Mouse (Mus musculus) megakaryocyte progenitor cell, adult 5-6 weeks (primary cell): ENCODE results near the gene Abcd2. TPM values are rescaled to one million over a fixed set of nuclear protein-coding genes. Genes with fewer than 3 reads are reported as not detected.
A peak's percentile ranks its signal among the peaks of the same experiment; 100 is the strongest.

Experiments
- ATAC-seq: replicated peaks from 2 replicates; pipeline ENCODE4 v1.8.0; 2016; ENCODE audit warnings: mild to moderate bottlenecking, moderate TSS enrichment, inconsistent platforms; ENCODE audit not compliant: poor library complexity
- total RNA-seq, 2 experiments: library from RNA; stranded (forward) in 1 of 2; stranded (reverse) in 1 of 2; fragments of 157-497, 149-512 nt in 1 of 2; fragments of 200-1000 nt in 1 of 2; gene quantifications; 2 replicates each; pipeline versions ENCODE4 v1.2.3 to v1.2.4; 2015 to 2017

Abcd2 gene
- total RNA-seq (2015): 31.1 and 39.5 TPM in 2 replicates
- 40.6 and 43.8 TPM in 2 replicates for total RNA-seq (2017)

DNA sequence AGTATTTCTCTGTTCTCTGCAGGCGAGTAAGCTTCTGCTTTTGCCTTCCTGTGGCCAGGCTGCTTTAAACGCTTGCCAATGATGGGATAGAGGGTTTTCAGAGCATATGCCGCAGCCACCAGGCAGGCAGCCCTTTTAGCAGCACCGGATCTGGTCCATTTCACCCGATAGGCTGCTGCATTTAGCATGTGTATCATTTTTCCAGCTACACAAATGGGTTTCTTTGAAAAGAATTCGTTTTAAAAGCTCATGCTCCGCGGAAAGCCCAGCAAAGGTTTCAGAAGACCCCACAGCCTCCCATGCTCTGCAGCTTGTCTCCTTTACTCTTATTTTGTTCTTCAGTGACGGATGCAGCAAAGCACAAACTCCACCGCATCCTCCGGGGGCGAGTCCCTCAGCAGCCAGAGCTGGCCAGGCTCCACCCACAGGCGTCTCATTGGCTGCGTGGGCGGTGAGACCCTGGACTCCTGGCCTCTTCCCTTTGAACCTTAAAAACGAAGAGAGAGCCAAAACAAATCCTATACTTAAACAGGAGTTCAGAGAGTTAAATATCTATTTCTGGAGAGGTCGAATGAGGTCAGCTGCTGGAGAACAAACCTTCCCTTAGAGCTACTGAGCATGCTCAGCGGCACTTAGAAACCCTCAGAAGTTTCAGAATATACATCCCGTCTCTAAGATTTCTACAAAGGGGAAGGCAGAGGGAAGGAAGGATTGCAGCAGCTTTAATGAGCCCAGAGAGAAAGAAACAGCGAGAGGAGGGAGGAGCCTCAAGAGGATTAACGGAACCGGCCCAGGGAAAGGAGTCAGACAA, at the start of gene Abcd2:
Gene Abcd2 (minus strand): TSS at position 388 of the 811 bp plus-strand sequence.
- ATAC-seq: peak; percentile 83

DNA sequence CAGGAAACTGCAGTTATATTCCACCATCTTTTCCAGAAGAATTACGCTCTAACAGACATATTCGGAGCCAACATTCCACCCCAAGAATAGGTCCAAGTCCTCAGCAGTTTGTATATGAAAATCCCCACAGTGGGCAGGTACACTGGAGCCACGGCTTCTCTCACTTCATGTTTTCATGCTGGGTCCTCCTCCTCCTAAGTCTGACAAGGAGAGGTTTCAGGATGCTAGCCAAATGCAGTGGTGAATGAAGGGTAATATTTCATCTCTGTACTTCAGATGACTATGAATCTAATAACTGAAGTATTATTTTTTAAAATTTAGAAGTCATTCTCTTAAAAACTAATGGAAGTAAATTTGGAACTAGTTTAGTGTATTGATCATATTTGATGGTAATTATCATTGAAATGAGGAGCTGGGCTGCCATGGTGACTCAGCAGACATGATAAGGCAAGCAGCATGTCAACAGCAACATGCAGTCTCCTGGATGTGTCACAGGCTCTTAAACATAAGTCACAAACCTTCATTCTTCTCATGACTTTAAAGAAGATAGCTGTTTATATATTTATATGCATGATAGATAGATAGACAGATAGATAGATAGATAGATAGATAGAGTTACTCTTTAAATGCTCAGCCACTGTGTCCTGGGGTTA, 49.2 kb upstream of the Abcd2 start:
- no peak for ATAC-seq

DNA sequence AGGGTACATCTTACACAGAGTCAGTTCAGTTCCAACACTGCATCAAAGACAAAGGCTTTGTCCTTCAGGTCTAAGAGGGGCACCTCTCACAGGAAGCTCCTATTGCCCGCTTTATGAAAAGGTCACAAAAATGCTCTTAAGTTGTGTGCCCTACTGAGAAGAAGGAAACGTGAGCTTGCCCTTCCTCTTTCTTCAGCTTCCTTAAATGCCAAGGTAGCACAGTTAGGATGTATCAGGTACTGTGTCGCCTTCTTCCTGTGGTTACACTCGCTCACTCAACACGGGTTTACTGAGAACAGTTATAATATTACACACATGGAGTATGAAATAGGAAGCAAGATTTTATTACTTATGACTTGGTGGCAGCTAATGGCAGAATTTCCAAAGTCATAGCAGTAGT, 45.7 kb upstream of the Abcd2 start:
- peak; percentile 82 for ATAC-seq

- no peak for ATAC-seq
These were observed 14.9 kb upstream of the Abcd2 start for GRCm38 (mm10) chr15:91206518-91206917.

DNA sequence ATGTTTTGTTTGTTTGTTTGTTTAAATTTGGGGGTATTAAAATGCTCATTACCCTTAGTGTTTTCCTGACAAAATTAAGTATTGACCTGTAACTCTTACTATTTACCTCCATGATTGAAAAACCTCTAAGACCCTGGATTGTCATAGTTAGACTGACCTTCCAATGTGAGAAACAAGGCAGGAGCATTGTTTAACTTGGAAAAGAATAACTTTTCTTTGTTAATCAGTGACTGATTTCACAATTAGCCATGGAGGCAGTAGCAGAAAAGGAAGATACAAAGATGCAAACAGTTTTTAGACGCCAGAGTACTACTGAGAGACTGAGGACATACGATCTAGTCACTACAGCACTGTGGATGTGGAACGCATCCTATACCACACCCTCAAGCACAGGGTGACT, 11.9 kb upstream of the Abcd2 start:
- ATAC-seq: no peak

DNA sequence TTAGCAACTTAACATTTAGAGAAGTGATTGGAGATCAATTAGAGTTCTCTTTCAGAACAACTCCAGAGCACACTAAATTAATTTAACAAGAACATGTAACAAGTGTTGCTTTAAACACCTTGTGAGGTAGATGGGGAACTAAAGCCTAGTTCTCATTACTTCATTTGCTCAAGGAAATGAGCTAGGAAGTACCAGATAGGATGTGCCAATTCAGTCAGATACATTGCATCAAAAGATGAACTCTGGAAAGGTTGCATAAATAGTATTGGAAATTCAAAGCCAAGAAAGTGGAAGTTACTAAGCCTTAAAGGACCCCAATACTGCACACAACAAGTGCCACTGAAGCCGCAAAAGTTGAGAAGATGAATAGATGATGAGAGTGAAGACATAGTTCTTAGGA, 10.9 kb upstream of the Abcd2 start:
- ATAC-seq: peak; percentile 90

DNA sequence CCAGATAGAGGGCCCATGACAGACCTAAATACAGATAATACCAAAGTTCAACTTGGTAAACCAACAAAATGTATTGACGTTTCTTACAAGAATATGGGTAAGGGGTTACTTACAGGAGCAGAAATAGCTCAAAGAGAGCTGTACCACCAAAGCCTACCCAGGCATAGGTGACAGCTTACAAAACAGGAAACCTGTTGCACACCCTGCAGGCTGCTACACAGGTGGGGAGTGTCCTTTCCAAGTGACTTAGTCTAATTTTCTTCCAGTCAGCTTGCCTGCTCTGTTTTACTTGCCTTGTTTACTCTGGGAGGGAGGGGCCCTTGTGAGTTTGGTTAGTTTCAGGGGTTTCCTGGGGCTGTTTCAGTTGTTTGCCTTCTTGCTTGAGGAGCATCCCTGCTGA, 9.2 kb upstream of the Abcd2 start:
- no peak; the same call in 1 of the 2 replicates for ATAC-seq

GRCm38 (mm10) chr15:91199256-91199905, 7.8 kb upstream of the Abcd2 start, which contains the start of gene CN725425:
TSS of gene CN725425 (plus strand) at chr15:91199494.
- no peak for ATAC-seq

DNA sequence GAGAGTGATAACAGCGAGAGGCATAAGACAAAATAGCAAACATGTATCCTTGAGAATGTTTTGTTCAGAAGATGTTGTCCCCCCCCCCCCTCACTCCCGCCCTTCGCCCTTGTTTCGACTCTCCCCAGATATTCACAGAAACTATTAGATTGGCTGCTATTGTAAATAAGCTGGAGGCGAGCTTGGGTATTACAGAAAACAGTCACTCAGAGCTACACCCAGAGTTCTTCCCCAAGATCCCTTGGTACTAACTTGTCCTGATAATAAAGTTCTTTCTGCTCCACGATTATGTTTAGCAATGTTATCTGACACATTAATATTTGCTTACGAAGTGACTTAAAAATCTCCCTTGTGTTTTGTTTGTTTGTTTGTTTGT, 612 bp upstream of the Abcd2 start:
- peak; percentile 25 for ATAC-seq

DNA sequence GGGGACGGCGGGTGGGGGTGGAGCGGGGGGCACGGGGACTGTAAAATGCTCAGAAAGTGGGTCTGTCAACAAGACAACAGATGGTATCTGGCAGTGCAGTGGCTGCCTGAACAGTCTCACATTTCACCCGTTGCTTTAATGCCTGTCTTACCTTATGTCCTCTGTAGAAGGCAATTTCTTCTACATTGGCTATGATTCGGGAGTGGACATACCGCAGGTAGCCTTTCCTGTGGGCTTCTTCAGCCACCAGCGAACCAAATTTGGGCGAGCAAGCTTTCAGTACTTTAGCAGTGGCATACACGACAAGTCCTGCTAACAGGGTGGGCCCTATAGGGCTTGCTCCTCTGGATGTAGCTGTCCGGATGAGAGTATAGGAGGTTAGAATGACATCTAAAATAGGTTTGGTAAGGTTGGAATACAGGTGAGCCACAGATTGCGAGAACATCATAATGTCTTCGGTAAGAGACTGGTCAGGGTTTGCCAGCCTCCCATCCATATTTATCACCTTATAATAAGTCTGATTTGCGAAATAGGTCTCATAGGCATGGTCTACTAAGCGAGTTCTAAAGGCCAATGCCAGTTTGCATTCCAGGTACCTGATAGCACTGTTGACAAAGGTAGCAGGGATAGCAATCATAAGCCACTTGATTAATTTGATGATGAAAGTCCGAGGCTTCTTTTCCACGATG, 936 bp downstream of the Abcd2 start:
- ATAC-seq: no peak

DNA sequence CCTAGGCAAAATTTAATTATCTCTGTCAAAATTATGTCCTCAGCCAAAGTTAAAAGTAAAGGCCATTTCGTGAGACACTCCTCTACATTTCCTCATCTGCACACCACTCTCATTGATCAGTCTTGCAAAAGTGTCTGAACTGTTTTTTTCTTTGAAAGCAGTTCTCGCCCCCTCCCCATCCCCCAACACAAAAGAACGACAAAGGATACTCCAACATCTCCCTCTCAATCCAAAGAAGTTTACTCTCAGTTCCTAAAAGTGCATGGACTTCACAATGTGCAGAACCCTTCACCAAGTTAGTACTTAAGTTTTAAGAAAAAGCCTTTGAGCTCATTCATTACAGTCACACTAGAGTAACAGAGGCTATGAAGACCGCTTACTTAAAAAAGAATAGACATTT, 1.6 kb downstream of the Abcd2 start:
- no peak for ATAC-seq

GRCm38 (mm10) chr15:91186358-91186757, 5.2 kb downstream of the Abcd2 start:
- no peak for ATAC-seq

DNA sequence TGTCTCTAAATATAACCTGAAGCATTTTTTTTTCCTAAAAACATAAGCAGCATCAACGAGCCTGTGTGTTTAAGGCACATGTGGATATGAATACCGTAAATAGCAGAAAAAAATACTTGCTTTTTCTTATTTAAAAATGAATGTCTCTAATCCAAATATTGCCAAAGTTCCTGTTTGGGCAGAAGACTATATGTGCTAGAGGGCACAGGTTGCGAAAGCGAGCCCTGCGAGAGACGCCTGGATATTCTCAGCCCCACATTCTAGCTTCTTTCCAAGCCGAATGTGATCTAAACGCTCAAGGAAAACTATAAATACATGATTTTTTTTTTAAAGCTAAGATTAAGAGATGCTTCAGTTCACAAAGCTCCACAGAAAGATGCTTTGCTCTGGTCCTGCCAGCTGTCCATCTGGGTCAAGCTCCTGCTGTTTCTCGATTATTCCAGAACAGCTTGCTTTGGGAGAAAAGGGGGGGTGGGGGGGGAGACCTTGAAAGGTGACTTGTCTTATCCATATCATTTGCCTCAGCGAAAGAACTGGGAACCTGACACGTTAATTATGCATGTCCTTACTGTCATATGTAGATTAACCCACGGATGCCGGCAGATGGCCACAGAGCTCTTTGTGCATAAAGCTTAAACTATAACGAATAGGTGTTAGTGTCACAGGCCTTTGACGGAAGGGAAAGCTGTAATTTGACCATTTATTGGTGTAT, 11.5 kb downstream of the Abcd2 start:
- peak; percentile 64 for ATAC-seq

- peak; percentile 98 for ATAC-seq
These were observed 12.8 kb downstream of the Abcd2 start for GRCm38 (mm10) chr15:91178656-91179314.

DNA sequence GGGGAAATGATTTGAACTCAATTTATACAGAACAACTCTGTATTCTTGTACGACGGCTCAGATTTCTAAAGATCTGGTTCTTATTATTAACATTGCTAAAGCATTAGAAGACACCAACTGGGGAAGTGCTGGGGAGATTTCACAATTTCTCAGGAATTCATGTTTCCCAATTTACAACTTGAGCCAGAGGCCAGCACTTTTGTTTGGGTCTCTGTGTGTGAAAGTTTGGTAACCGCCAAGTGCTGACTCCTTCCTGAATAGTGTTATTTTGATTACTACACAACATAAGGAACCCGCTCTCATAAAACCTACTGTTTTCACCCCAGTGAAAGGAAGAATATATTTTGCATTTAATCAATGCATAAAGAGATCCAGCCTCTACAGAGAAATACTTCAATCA, 19.4 kb downstream of the Abcd2 start:
- peak; percentile 66 for ATAC-seq

- no peak for ATAC-seq
These were observed 20.3 kb downstream of the Abcd2 start for GRCm38 (mm10) chr15:91171332-91171731.

DNA sequence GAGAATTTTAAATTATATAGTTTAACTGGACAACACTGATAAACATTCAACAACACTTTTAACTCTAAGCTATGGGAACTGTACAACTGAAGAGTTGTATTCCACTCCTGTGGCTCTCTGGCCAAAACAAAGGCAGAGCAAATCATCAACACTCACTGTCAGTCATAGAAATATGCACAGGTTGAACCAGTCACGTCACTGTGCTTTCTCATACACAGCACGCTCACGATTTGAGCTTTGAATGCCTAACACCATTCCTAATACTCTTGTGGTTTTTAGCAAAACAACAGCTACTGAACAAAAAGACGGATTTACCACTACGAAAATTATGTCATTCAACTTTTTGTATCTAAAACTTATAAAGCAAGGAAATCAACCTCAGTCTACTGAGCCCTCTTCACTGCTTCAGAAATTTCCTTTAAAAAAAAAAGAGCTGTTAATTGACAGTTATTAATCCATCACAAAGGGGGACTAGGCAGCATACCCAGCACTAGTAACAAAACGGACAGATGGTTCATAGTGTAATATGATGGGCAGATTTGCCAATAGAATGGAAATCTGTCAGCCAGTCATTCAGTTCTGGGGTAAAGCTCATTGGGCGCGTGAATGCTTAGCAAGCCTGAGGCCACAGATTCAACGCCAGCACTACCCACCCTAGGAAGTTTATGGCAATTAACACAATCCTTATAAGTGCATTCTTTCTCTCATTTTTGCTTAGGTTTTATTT, 20.8 kb downstream of the Abcd2 start:
- ATAC-seq: no peak

DNA sequence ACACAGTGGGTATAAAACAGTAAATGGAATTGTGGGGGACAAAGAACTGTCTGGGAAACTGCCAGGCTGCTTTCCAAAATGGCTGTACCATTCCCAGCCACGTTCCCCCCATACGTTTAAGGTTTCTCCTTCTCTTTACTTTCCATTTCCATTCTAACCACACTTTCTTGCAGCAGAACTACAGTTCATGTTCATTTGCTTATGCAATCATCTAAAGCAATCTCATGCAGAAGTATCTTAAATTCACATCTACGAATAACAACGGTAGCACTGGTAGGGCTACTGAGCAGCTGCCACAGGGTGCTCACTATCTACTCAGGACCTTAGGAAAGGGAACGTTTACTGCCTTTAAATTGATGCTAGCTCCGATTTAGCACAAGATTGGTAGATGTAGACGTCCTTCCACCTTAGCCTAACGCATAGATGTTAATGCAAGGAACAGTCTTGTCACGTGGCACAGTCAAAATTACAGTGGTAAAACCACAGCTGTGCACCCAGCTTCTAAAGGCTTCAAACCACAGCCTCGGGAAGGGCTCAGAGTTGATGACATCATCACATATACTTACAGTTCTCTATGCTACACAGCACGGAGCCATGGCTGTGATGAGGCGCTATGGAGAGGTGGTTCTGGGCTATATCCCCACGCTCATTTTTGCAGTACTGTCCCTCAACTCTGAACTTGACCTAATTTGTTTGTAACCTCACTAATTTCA, 23.6 kb downstream of the Abcd2 start:
- ATAC-seq: peak; percentile 70

DNA sequence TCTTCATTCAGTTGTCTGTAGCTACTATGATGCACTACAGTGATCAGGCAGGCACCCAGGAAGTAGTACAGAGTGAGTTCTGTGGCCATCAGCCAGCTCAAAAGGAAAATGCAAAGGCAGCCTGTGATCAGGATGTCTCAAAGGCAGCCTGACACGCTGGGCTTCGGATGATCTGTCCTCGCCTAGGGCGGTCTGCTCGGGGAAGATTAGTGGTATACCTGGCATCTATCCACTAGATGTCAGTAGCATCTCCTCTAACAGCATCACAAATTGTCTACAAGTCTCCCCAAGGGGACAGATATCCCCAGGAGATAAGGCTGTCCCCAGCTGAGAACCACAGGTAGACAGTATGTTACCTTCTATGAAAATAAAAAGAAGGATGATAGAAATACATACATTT, 26.6 kb downstream of the Abcd2 start:
- ATAC-seq: peak; percentile 67
